Mouse (Mus musculus) ES-E14 (cell line): ENCODE measurements at regions not wholly inside any gene's neighbourhood (a gene's known extent, or its start where the extent isn't known, plus 50 kb on each side); places are given as distances from the start of the nearest gene placed in this dataset.

Experiments used
- DNase-seq: peaks from one replicate; pipeline ENCODE4 v3.0.0-alpha.2; 2013; ENCODE audit warnings: low read depth, low spot score
- H3K27ac ChIP-seq: 2 replicates; pipeline ENCODE4 v1.5.1; 2012; ENCODE audit warnings: low read depth, mild to moderate bottlenecking, low read length, moderate library complexity, mixed read lengths; ENCODE audit not compliant: poor library complexity, insufficient read depth, severe bottlenecking
- H3K36me3 ChIP-seq: 2 replicates; pipeline ENCODE4 v1.6.1; 2012; ENCODE audit warnings: mild to moderate bottlenecking, low read length, moderate library complexity, mixed read lengths; ENCODE audit not compliant: control insufficient read depth, poor library complexity, insufficient read depth, severe bottlenecking
- H3K4me1 ChIP-seq, 2 experiments: fragments of 150-350 bp in 1 of 2; sonication (generic) in 1 of 2; 2 replicates each; pipeline ENCODE4 v1.6.1; 2012; ENCODE audit warnings: low read length in 2 of 2, mild to moderate bottlenecking in 1 of 2, mixed read lengths in 1 of 2; ENCODE audit not compliant: control insufficient read depth in 2 of 2, insufficient read depth in 2 of 2, poor library complexity in 1 of 2
- H3K4me3 ChIP-seq, 2 experiments: fragments of 150-350 bp in 1 of 2; sonication (generic) in 1 of 2; 2 replicates each; pipeline ENCODE4 v1.5.1; 2012; ENCODE audit warnings: low read length in 2 of 2, low read depth in 1 of 2, mild to moderate bottlenecking in 1 of 2, mixed read lengths in 1 of 2; ENCODE audit not compliant: insufficient read depth in 1 of 2, poor library complexity in 1 of 2, severe bottlenecking in 1 of 2
- H3K9ac ChIP-seq: 2 replicates; pipeline ENCODE4 v1.6.1; 2012; ENCODE audit warnings: low read depth, mild to moderate bottlenecking, low read length, mixed read lengths; ENCODE audit not compliant: poor library complexity, insufficient read depth, severe bottlenecking
- H3K9me3 ChIP-seq: fragments of 150-350 bp; sonication (generic); 2 replicates; pipeline ENCODE4 v1.6.1; 2012; ENCODE audit warnings: low read depth, mild to moderate bottlenecking, low read length; ENCODE audit not compliant: control insufficient read depth, insufficient read depth
- CHD2 ChIP-seq: IDR thresholded peaks from 2 replicates; pipeline ENCODE4 v1.6.1; 2014; ENCODE audit warnings: mild to moderate bottlenecking, low read depth, low read length, inconsistent platforms
- HCFC1 ChIP-seq: IDR thresholded peaks from 2 replicates; pipeline ENCODE4 v1.6.1; 2012; ENCODE audit warnings: low read length, inconsistent platforms, borderline replicate concordance; ENCODE audit not compliant: insufficient read depth
- MAFK ChIP-seq: IDR thresholded peaks from 2 replicates; pipeline ENCODE4 v1.6.1; 2014; ENCODE audit warnings: mild to moderate bottlenecking, low read depth, low read length, inconsistent platforms; ENCODE audit not compliant: insufficient read depth
- ZC3H11A ChIP-seq: IDR thresholded peaks from 2 replicates; pipeline ENCODE4 v1.6.1; 2012; ENCODE audit warnings: low read depth, mild to moderate bottlenecking, inconsistent platforms, low read length, borderline replicate concordance
- ZNF384 ChIP-seq: IDR thresholded peaks from 2 replicates; pipeline ENCODE4 v1.6.1; 2012; ENCODE audit warnings: low read depth, low read length, inconsistent platforms
- in situ Hi-C, 2 experiments: fragments of 600-800 bp; cut with MboI; formaldehyde crosslinking; loops; one replicate each; pipeline ENCODE4 v1.15.1; 2025; ENCODE audit warnings: low sequenced_read_pairs in 2 of 2, inconsistent platforms in 1 of 2; ENCODE audit not compliant: unreplicated experiment in 2 of 2

DNA sequence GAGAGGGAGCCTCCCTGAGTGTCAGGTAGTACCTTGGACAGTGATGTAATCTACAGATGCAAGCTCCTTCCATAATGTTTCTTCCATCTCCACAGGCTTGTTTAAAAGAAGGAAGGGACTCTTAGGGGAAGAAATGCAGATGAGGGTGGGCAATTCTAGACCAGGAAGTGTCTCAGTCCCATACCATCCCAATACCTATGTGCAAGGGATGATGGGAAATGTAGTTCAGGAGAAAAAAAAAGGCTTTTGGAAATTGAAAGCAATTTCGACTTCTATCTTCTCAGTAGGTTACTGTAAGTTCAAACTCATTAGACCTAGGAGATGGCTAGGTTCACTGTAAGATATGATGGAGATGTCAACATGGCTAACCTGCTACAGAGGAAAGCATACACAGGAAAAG lies 68.3 kb downstream of the Cd83 start:
- 0 out of 4 replicates have a peak, but pooled peaks cover 0 to 2% of the 10 kb centered on the region in 2 experiments for H3K4me1 ChIP-seq
- H3K36me3 ChIP-seq: no peaks in the 10 kb centered on the region
- no peak overlapping the region for H3K9ac ChIP-seq
- no peak overlapping the region for H3K4me3 ChIP-seq
- no peak for DNase-seq
- TF ChIP-seq HCFC1 (peak; percentile 76; the same call in 1 of the 2 replicates), MAFK (no peak), ZC3H11A (no peak), CHD2 (no peak)
- in situ Hi-C loops: loop anchor here (25.0 kb wide), 2 partner anchors 1109 to 1134 kb away; no protein-coding TSS in a partner anchor
- no peaks in the 10 kb centered on the region for H3K9me3 ChIP-seq
- H3K27ac ChIP-seq: no peak overlapping the region

DNA sequence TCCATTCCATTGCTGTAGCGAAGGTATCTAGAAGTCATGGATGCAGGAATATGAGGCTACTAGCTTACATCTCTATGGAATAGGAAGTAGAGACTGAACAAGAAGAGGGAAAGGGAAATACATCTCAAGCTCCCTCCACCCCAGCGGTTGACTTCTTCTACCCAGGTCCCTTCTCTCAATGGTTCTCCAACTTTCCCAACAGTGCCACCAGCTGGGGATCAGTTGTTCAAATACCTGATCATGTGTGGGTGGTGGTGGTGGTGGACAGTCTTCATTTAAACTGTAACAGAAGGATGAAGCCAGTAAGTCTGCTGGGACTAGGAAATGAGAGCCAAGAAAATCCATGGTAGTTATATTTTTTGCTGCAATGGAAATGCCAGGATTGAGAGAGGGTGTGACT lies 70.4 kb downstream of the Cd83 start:
- no peak for DNase-seq
- H3K36me3 ChIP-seq: no peaks in the 10 kb centered on the region
- TF ChIP-seq ZC3H11A (no peak), MAFK (no peak), CHD2 (no peak), ZNF384 (no peak), HCFC1 (no peak)
- in situ Hi-C loops: loop anchor here (25.0 kb wide), 2 partner anchors 1107 to 1132 kb away; no protein-coding TSS in a partner anchor
- H3K27ac ChIP-seq: no peak overlapping the region
- 0 out of 4 replicates have a peak, but pooled peaks cover 0 to 2% of the 10 kb centered on the region in 2 experiments for H3K4me1 ChIP-seq
- no peaks in the 10 kb centered on the region for H3K9me3 ChIP-seq
- no peak overlapping the region for H3K9ac ChIP-seq
- no peak overlapping the region for H3K4me3 ChIP-seq

DNA sequence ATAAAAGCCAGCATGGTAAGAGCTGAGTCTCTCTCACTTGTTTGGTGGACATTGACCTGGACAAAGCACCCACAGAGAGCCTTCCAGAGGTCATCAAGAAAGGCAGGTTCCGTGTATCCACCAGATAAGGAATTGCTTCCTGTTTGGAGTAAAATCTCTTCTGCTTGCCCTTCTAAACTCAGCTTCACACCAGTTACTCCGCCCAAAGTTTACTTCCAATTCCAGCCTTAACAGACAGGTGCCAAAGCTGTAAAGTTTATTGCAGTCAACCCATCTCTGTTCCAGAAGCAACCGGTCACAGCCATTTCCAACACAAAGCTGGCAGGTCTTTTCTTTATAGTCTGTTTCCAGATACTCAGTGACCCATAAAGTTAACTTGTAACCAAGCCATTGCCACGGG lies 76.4 kb downstream of the Cd83 start:
- Histone ChIP-seq H3K9ac (no peak overlapping the region), H3K9me3 (no peaks in the 10 kb centered on the region), H3K27ac (no peak overlapping the region), H3K4me3 (no peak overlapping the region), H3K36me3 (no peaks in the 10 kb centered on the region), H3K4me1 (peaks cover 0 to 7% of the 10 kb centered on the region in 2 experiments; a peak in 2 of 4 replicates)
- no peak for DNase-seq
- TF ChIP-seq MAFK: no peak
- no peak for TF ChIP-seq HCFC1
- no peak for TF ChIP-seq ZC3H11A
- no peak for TF ChIP-seq CHD2
- no peak for TF ChIP-seq ZNF384
- in situ Hi-C loops: loop anchor here (25.0 kb wide), 2 partner anchors 1101 to 1126 kb away; no protein-coding TSS in a partner anchor

DNA sequence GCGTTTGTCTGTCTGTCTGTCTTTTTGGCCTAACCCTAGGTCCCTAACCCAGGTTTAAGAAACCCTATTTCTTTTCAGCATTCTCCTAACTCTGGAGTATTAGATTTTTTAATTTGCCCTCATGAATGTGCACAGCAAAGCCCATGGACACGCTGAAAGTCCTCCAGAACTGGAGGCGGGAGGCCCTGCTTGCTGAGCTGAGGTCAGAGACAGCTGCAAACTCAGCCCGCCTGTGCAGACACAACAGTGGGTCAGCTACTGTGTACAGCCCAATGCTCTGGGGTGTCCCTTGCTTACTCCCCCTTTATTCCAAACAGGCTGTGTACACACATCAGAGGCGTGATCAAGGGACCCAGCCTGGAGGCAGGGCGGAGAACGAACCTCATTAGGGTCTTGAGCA lies 76.8 kb downstream of the Cd83 start:
- no peak overlapping the region for H3K4me3 ChIP-seq
- TF ChIP-seq ZNF384 (no peak), MAFK (no peak), HCFC1 (no peak), ZC3H11A (no peak), CHD2 (no peak)
- in situ Hi-C loops: loop anchor here (25.0 kb wide), 2 partner anchors 1101 to 1126 kb away; no protein-coding TSS in a partner anchor
- H3K9me3 ChIP-seq: no peaks in the 10 kb centered on the region
- H3K9ac ChIP-seq: no peak overlapping the region
- H3K36me3 ChIP-seq: no peaks in the 10 kb centered on the region
- peaks cover 0 to 7% of the 10 kb centered on the region in 2 experiments; a peak in 2 of 4 replicates for H3K4me1 ChIP-seq
- no peak overlapping the region for H3K27ac ChIP-seq
- DNase-seq: no peak

DNA sequence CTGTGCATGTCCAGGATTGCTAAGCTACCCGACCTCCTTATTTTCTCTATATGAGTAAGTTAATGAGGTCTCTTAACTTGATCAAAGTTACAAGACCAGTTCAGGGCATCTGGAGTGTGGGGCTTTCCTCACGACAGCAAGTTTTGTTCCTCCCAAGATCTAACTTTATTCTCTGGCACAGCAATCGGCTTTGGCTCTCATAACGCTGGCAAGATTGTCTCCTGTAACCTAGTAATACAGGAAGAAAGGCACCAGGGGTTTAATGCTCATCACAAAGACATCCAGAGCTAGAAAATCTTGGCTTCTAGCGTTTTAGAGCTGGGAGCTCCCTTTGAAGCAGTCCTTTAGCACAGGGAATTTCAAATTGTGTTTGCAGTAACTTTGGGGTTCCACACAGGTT lies 77.5 kb downstream of the Cd83 start:
- TF ChIP-seq MAFK: no peak
- no peak for TF ChIP-seq ZC3H11A
- TF ChIP-seq HCFC1: no peak
- no peak for TF ChIP-seq ZNF384
- TF ChIP-seq CHD2: no peak
- Histone ChIP-seq H3K4me1 (peaks cover 0 to 7% of the 10 kb centered on the region in 2 experiments; a peak in 2 of 4 replicates), H3K27ac (no peak overlapping the region), H3K36me3 (no peaks in the 10 kb centered on the region), H3K9me3 (no peaks in the 10 kb centered on the region), H3K9ac (no peak overlapping the region), H3K4me3 (no peak overlapping the region)
- DNase-seq: no peak
- in situ Hi-C loops: loop anchor here (25.0 kb wide), 2 partner anchors 1100 to 1125 kb away; no protein-coding TSS in a partner anchor
